Mouse (Mus musculus) lung, embryonic 16.5 days (tissue): Measurements from ENCODE around the gene Tac2. TPM values are rescaled to one million over a fixed set of nuclear protein-coding genes. Genes with fewer than 3 reads are reported as not detected.
A peak's percentile ranks its signal among the peaks of the same experiment; 100 is the strongest.

Experiments
- ATAC-seq: fragments of 200-750 bp; cut with Nextera tagmentation; 2 replicates; pipeline ENCODE4 v1.8.0; 2017; ENCODE audit warnings: low read depth, mild to moderate bottlenecking, moderate library complexity
- H3K27ac ChIP-seq: fragments of 300-500 bp; sonication (generic); 2 replicates; pipeline ENCODE4 v1.5.1; 2014; ENCODE audit warnings: mild to moderate bottlenecking, control low read depth, low read length
- H3K27me3 ChIP-seq: fragments of 300-500 bp; sonication (generic); 2 replicates; pipeline ENCODE4 v1.6.1; 2014; ENCODE audit warnings: low read depth, low read length, mixed read lengths; ENCODE audit not compliant: control insufficient read depth, insufficient read depth
- H3K36me3 ChIP-seq: fragments of 300-500 bp; sonication (generic); 2 replicates; pipeline ENCODE4 v1.6.1; 2014; ENCODE audit warnings: low read length; ENCODE audit not compliant: control insufficient read depth, insufficient read depth
- H3K4me1 ChIP-seq: fragments of 300-500 bp; sonication (generic); replicated peaks from 2 replicates; pipeline ENCODE4 v1.6.1; 2014; ENCODE audit warnings: low read length, mixed read lengths; ENCODE audit not compliant: control insufficient read depth, insufficient read depth
- H3K4me2 ChIP-seq: fragments of 300-500 bp; sonication (generic); 2 replicates; pipeline ENCODE4 v1.6.1; 2014; ENCODE audit warnings: low read depth, low read length, control low read depth
- H3K4me3 ChIP-seq: fragments of 300-500 bp; sonication (generic); 2 replicates; pipeline ENCODE4 v1.5.1; 2014; ENCODE audit warnings: mild to moderate bottlenecking, low read length, control low read depth
- H3K9ac ChIP-seq: fragments of 300-500 bp; sonication (generic); 2 replicates; pipeline ENCODE4 v1.6.1; 2014; ENCODE audit warnings: low read length, control low read depth
- H3K9me3 ChIP-seq: fragments of 300-500 bp; sonication (generic); 2 replicates; pipeline ENCODE4 v1.6.1; 2016; ENCODE audit warnings: low read length; ENCODE audit not compliant: control insufficient read depth
- WGBS: fragments of 180-500 bp; shearing (Covaris S2); extraction: QIAGEN DNeasy Blood & Tissue Kit; methylation state at CpG from one replicate; pipeline ENCODE4 v1.1.7; 2014; 5-methylcytosine and 5-hydroxymethylcytosine counted together
- polyA plus RNA-seq: library from polyadenylated mRNA; unstranded; fragments of >200 nt; fragmentation: Nextera tagmentation; extraction: Ambion mirVana; gene quantifications from 2 replicates; pipeline ENCODE4 v1.2.1, GENCODE M21; 2015

Gene Tac2
- polyA plus RNA-seq, 1 experiment from 2014 or later: not detected

DNA sequence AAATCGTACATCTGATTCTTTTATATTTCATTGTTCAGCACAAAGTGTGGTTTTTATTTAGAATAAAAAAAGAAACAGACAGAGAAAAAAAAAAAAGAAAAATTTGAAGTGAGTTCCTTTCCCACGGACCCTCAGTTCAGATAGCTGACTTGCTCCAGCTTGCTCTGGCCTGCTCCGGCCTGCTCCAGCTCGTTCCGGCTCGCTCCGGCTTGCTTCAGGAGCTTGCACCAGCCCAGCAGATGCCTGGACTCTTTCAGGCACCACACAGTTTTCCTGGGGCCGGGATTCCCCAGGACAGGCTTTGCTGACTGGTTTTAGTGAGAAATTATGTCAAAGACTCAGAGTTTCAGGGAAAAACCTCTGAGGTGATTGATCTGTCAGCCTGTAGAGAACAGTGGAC lies 23.0 kb downstream of the Tac2 start:
- WGBS: 81% methylated on average over 8 of the region's 8 CpGs
- Histone ChIP-seq H3K27me3 (no peaks in the 10 kb centered on the region), H3K4me3 (no peak overlapping the region), H3K4me1 (no peaks in the 10 kb centered on the region), H3K9me3 (no peaks in the 10 kb centered on the region), H3K9ac (no peak overlapping the region), H3K36me3 (peaks cover 42% of the 10 kb centered on the region), H3K4me2 (no peak overlapping the region), H3K27ac (no peak overlapping the region)
- no peak for ATAC-seq

DNA sequence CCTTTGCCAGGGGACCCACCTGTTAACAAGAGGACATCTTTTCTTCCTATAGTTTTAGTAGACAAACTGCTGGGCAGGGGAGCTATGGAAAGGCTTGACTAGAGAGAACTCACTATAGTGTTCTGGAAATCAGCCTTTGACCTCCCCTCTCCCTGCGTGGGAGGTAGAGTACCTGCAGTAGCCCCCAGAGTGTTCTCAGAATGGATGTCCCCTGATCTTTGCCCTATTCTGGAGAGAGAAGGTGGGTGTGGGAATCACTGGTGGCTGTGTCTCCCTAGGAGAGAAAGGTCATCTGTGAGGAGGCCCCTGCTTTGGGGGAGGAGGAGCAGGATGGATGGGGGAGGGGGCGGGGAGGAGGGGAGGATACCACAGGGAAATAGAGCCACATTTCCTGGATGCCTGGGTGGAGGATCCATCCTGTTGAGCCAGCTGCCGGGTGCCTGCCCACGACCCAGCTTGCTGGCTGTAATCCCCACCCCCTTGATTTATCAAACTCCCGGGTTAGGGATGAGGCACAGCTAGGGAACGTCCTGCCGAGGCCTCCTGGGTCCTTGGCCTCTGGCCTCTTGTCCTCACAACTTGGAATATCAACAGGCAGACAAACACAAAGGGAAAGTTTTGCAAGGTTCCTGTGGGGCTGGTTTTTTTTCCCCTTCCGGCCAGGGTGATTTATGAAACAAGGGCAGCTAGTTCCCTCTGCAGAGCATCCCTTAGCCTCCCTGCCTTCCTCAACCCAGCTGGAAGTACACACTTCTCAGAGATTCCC lies 24.8 kb downstream of the Tac2 start:
- Histone ChIP-seq H3K4me1 (no peaks in the 10 kb centered on the region), H3K4me3 (peak overlapping the region; percentile 39), H3K9ac (no peak overlapping the region), H3K27me3 (no peaks in the 10 kb centered on the region), H3K36me3 (peaks cover 24% of the 10 kb centered on the region), H3K9me3 (no peaks in the 10 kb centered on the region), H3K4me2 (peak overlapping the region; percentile 24), H3K27ac (peak overlapping the region; percentile 42)
- ATAC-seq: peak; percentile 77
- WGBS: 13% methylated on average over 8 of the region's 8 CpGs

DNA sequence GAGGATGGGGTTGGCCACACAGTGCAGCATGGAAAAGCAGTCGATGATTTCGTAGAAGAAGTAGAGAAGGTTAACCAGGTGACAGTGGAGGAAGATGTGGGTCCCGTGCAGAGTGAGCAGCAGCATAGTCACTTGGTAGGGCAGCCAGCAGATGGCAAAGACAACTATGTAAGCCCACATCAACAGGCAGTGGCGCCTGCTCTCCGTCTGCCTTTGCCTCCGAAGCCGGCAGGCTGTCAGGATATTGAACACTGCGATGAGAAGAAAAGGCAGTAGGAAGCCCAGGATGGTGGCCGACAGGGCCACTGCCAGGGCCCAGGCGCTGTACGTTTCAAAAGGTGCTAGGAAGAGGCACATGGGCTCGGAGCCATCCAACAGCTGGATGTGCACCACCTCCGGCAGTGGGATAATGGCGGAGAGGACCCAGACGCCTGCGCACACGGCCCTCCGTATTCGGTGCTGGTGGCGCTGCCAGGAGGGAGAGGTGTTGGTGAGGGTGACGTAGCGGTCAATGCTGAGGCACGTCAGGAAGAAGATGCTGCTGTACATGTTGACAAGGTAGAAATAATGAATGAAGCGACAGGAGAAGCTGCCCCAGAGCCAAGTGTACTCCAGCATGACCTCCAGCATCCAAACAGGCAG lies 26.0 kb downstream of the Tac2 start:
- Histone ChIP-seq H3K4me2 (peak overlapping the region; percentile 24), H3K9ac (peak overlapping the region; percentile 49), H3K36me3 (peaks cover 21% of the 10 kb centered on the region), H3K4me1 (no peaks in the 10 kb centered on the region), H3K27ac (no peak overlapping the region; the same call in 1 of the 2 replicates), H3K4me3 (peak overlapping the region; percentile 39), H3K9me3 (no peaks in the 10 kb centered on the region), H3K27me3 (no peaks in the 10 kb centered on the region)
- no peak for ATAC-seq
- 44% methylated on average over 24 of the region's 24 CpGs for WGBS

DNA sequence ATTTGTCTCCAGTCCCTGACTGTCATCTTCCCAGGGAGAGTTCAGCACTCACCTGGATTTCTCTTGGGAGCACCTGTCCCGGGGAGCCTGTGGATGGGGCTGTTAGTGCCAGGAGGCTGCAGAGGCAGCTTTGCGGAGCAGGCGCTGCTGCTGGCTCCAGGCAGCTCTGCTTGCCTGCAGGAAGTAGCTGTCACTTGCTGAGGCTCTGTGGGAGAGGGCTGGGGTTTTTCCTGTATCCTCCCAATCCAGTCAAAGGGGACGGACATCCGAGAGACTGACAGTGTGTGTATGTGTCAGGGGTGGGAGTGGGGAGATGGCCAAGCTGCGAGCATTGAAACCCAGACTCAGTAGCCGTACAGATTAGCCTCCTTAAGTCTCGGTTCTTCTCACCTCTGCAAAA lies 27.3 kb downstream of the Tac2 start, which contains the start of gene Gpr182:
Gene Gpr182 (minus strand): TSS at position 185 of the 400 bp plus-strand sequence.
- Histone ChIP-seq H3K4me3 (peak within 1 kb of the TSS; percentile 39), H3K9ac (peak within 1 kb of the TSS; percentile 33)

DNA sequence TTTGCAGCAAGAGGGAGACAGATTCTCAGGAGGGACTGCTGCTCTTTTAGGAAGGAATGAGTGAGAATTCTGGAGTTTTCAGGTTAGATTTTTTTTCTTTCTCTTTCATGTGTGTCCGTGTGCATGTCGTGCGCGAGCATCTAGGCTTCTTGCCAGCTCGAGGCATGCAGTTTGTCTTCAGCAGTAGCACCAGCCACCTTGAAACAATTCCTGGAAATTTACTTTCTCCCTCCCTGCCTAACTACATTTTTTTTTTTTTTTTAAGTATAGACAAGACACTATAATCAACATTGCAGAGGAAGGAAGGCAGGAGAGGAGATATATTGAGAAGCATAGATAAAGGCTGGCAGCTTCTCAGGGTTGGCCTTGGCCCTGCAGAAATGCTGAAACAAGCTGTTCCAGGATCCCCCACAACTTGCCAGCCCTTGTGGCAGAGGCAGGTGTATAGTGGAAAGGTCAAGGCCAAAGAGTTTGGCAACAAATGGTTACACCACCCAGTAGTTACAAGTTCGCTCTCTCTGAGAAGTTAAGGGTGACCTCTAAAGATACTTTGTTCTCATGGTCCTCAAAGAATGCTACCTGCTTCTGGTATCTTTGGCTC lies 30.4 kb downstream of the Tac2 start:
- H3K27me3 ChIP-seq: no peaks in the 10 kb centered on the region
- H3K9ac ChIP-seq: no peak overlapping the region
- peak overlapping the region; percentile 47 for H3K27ac ChIP-seq
- H3K36me3 ChIP-seq: no peaks in the 10 kb centered on the region
- peak; percentile 54 for ATAC-seq
- peaks cover 8% of the 10 kb centered on the region for H3K4me1 ChIP-seq
- 50% methylated on average over 6 of the region's 6 CpGs for WGBS
- H3K9me3 ChIP-seq: no peaks in the 10 kb centered on the region
- no peak overlapping the region; the same call in 1 of the 2 replicates for H3K4me2 ChIP-seq
- no peak overlapping the region for H3K4me3 ChIP-seq

More for the DNA sequence above, 27.3 kb downstream of the Tac2 start, which contains the start of gene Gpr182:
- WGBS: 30% methylated on average over 8 of the region's 8 CpGs
- H3K9me3 ChIP-seq: no peaks in the 10 kb centered on the region
- peaks cover 8% of the 10 kb centered on the region for H3K4me1 ChIP-seq
- peak within 1 kb of the TSS; percentile 24 for H3K4me2 ChIP-seq
- peaks cover 10% of the 10 kb centered on the region for H3K36me3 ChIP-seq
- H3K27me3 ChIP-seq: no peaks in the 10 kb centered on the region
- peak within 1 kb of the TSS; percentile 29 for H3K27ac ChIP-seq
- peak; percentile 61 for ATAC-seq

DNA sequence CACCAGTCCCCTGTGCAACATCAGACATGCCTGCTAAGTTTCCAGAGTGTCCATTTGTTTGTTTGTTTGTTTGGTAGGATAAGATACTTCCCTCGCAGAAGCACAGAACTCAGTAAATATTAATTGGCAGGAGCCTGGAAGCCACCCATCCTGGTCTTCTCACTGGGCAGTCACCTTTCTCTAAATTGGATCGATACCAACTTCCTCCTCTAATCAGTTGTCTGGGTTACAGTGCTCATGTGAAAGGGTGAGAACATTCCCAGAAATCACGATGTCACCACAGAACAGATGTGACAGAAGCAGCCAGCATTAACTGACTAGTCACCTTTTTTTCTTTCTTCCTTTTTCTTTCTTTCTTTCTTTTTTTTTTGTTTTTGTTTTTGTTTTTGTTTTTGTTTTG lies 31.0 kb downstream of the Tac2 start:
- Histone ChIP-seq H3K4me2 (no peak overlapping the region), H3K36me3 (no peaks in the 10 kb centered on the region), H3K27me3 (no peaks in the 10 kb centered on the region), H3K4me1 (peaks cover 8% of the 10 kb centered on the region), H3K4me3 (no peak overlapping the region), H3K9me3 (no peaks in the 10 kb centered on the region), H3K9ac (no peak overlapping the region), H3K27ac (peak overlapping the region; percentile 30)
- WGBS: 39% methylated on average over 3 of the region's 3 CpGs
- ATAC-seq: no peak

DNA sequence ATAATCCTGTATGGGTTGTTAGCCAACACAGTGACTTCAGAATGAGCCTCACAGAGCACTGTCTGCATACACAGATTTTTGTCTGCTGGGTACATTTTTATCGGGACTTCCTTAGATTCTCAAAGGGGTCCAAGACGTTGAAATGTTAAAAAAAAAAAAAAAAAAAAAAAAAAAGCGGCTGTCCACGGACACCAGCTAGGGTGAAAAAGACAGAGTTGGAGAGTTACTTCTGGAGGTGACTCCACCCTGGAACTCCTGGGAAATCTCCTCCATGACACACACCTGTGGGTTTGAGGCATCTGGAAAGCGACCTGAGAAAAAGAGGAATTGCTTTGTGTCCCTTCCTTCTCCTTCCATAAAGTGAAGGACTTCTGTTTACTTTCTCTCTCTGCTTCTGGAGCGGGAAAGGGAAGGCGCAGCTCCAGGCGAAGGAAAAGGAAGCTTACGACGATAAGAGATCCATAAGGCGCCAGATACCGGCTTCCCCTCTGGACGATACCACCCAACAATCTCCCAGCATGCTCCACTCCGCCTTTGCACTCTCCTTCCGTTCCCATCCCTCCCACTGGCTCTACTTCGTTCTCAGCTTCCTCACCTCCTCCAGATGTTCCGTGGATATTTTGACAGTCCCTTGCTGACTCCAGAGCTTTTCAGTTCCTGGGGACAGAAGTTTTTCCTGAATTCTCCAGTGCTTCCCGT lies 31.6 kb downstream of the Tac2 start:
- Histone ChIP-seq H3K27me3 (no peaks in the 10 kb centered on the region), H3K4me2 (peak overlapping the region; percentile 63), H3K9ac (peak overlapping the region; percentile 49), H3K36me3 (no peaks in the 10 kb centered on the region), H3K9me3 (no peaks in the 10 kb centered on the region), H3K4me3 (peak overlapping the region; percentile 38), H3K4me1 (peaks cover 8% of the 10 kb centered on the region), H3K27ac (peak overlapping the region; percentile 70)
- peak; percentile 46 for ATAC-seq
- 15% methylated on average over 18 of the region's 18 CpGs for WGBS

DNA sequence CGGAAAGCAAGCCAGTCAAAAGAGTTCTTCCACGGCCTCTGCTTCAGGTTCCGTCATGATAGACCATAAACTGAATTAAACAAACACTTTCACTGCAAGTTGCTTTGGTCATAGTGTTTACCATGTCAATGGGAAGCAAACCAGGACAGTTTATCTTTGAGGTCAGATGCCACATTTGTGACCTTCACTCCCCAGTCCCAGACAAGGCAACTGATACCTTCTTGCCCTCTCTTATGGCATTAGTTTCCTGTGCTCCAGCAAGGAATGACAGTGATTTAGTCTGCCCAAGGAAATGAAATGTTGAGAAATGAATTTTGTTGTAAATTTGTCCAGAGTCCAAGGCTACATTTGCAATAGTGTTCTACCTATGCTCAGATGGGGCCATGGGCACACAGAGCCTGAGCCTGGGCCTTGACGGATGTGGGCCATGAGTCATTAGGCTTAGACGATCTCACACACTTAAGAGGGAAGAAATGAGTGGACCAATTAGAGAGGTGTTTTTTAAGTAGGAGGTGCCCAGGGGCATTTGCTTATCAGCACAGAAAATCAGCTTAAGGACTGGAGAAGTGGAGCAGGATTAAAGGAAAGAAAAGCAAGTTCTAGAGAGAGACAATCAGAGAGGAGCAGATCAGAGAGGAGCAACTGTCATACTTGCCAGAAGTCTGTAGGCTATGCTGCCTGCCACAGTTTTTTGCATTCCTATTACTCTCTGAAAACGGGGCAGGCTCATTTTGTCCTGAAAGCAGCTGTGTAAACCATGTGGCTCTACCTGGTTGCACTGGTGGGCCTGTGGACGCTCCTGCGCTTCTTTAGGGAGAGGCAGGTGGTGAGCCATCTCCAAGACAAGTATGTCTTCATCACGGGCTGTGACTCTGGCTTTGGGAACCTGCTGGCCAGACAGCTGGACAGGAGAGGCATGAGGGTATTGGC lies 35.2 kb downstream of the Tac2 start, which contains the start of the genes Rdh1 and Rdh16f1:
Gene Rdh1 (plus strand): TSS at position 541 of the 930 bp plus-strand sequence.
Gene Rdh16f1 (plus strand): TSS at position 607 of the 930 bp plus-strand sequence.
- no peak within 1 kb of the TSS for H3K9ac ChIP-seq
- H3K4me3 ChIP-seq: no peak within 1 kb of the TSS
- WGBS: 53% methylated on average over 8 of the region's 9 CpGs
- no peak for ATAC-seq
- no peak within 1 kb of the TSS for H3K4me2 ChIP-seq
- H3K4me1 ChIP-seq: peaks cover 8% of the 10 kb centered on the region
- no peaks in the 10 kb centered on the region for H3K9me3 ChIP-seq
- no peaks in the 10 kb centered on the region for H3K27me3 ChIP-seq
- no peaks in the 10 kb centered on the region for H3K36me3 ChIP-seq
- 0 out of 2 replicates have a peak within 1 kb of the TSS, but pooled peaks have one; percentile 20 for H3K27ac ChIP-seq
